Mouse (Mus musculus): Measurements from ENCODE around the gene Mon1b. TPM values are rescaled to one million over a fixed set of nuclear protein-coding genes. Genes with fewer than 3 reads are reported as not detected.

Mon1b gene
- polyA plus RNA-seq, 1 experiment: 12.4 TPM

GRCm38 (mm10) chr8:113642926-113643325 lies 7.5 kb downstream of the Mon1b start, which contains the start of gene Syce1l:
Syce1l (plus strand) TSS chr8:113643213.
- H3K4me1 ChIP-seq (ENCODE audit: control insufficient read depth, insufficient read depth, low read length): no peaks in the 10 kb centered on the region
- H3K4me3 ChIP-seq (replicated peaks; ENCODE audit: insufficient read depth, low read depth, low read length): no peak within 1 kb of the TSS
- H3K27ac ChIP-seq (ENCODE audit: insufficient read depth, low read length): no peak within 1 kb of the TSS
- no peak for TF ChIP-seq CTCF (IDR thresholded peaks at IDR 0.05; ENCODE audit: borderline replicate concordance, insufficient read depth, low read depth, low read length)
- TF ChIP-seq POLR2A (IDR thresholded peaks at IDR 0.05; ENCODE audit: borderline replicate concordance, insufficient read depth, low read length): no peak
- DNase-seq: no peak
- WGBS: 91% methylated on average over 16 of the region's 16 CpGs
- no peaks in the 10 kb centered on the region for H3K27me3 ChIP-seq (ENCODE audit: control insufficient read depth, insufficient read depth, low read length)

GRCm38 (mm10) chr8:113643479-113644210 lies 8.3 kb downstream of the Mon1b start:
- Histone ChIP-seq H3K4me1 (ENCODE audit: control insufficient read depth, insufficient read depth, low read length) (no peaks in the 10 kb centered on the region), H3K4me3 (replicated peaks; ENCODE audit: insufficient read depth, low read depth, low read length) (no peak overlapping the region), H3K27ac (ENCODE audit: insufficient read depth, low read length) (no peak overlapping the region), H3K27me3 (ENCODE audit: control insufficient read depth, insufficient read depth, low read length) (no peaks in the 10 kb centered on the region)
- 85% methylated on average over 8 of the region's 8 CpGs for WGBS
- TF ChIP-seq CTCF (IDR thresholded peaks at IDR 0.05; ENCODE audit: borderline replicate concordance, insufficient read depth, low read depth, low read length) (no peak), POLR2A (IDR thresholded peaks at IDR 0.05; ENCODE audit: borderline replicate concordance, insufficient read depth, low read length) (no peak)
- no peak for DNase-seq

GRCm38 (mm10) chr8:113645220-113645619 lies 9.8 kb downstream of the Mon1b start:
- Histone ChIP-seq H3K4me3 (replicated peaks; ENCODE audit: insufficient read depth, low read depth, low read length) (no peak overlapping the region), H3K27me3 (ENCODE audit: control insufficient read depth, insufficient read depth, low read length) (no peaks in the 10 kb centered on the region), H3K4me1 (ENCODE audit: control insufficient read depth, insufficient read depth, low read length) (no peaks in the 10 kb centered on the region), H3K27ac (ENCODE audit: insufficient read depth, low read length) (no peak overlapping the region)
- WGBS: 65% methylated on average over 5 of the region's 5 CpGs
- TF ChIP-seq CTCF (IDR thresholded peaks at IDR 0.05; ENCODE audit: borderline replicate concordance, insufficient read depth, low read depth, low read length) (no peak), POLR2A (IDR thresholded peaks at IDR 0.05; ENCODE audit: borderline replicate concordance, insufficient read depth, low read length) (no peak)
- no peak for DNase-seq

GRCm38 (mm10) chr8:113652450-113652849 lies 17.1 kb downstream of the Mon1b start:
- no peak overlapping the region for H3K27ac ChIP-seq (ENCODE audit: insufficient read depth, low read length)
- no peaks in the 10 kb centered on the region for H3K27me3 ChIP-seq (ENCODE audit: control insufficient read depth, insufficient read depth, low read length)
- no peaks in the 10 kb centered on the region for H3K4me1 ChIP-seq (ENCODE audit: control insufficient read depth, insufficient read depth, low read length)
- TF ChIP-seq CTCF (IDR thresholded peaks at IDR 0.05; ENCODE audit: borderline replicate concordance, insufficient read depth, low read depth, low read length): no peak
- TF ChIP-seq POLR2A (IDR thresholded peaks at IDR 0.05; ENCODE audit: borderline replicate concordance, insufficient read depth, low read length): no peak
- DNase-seq: no peak
- 85% methylated on average over 12 of the region's 12 CpGs for WGBS
- no peak overlapping the region for H3K4me3 ChIP-seq (replicated peaks; ENCODE audit: insufficient read depth, low read depth, low read length)

- H3K4me3 ChIP-seq (replicated peaks; ENCODE audit: insufficient read depth, low read depth, low read length): no peak overlapping the region
Observed at GRCm38 (mm10) chr8:113653151-113653550, 17.8 kb downstream of the Mon1b start.

GRCm38 (mm10) chr8:113656154-113656553 lies 20.8 kb downstream of the Mon1b start:
- no peaks in the 10 kb centered on the region for H3K27me3 ChIP-seq (ENCODE audit: control insufficient read depth, insufficient read depth, low read length)
- no peak for TF ChIP-seq CTCF (IDR thresholded peaks at IDR 0.05; ENCODE audit: borderline replicate concordance, insufficient read depth, low read depth, low read length)
- TF ChIP-seq POLR2A (IDR thresholded peaks at IDR 0.05; ENCODE audit: borderline replicate concordance, insufficient read depth, low read length): no peak
- no peak overlapping the region for H3K27ac ChIP-seq (ENCODE audit: insufficient read depth, low read length)
- DNase-seq: no peak
- H3K4me1 ChIP-seq (ENCODE audit: control insufficient read depth, insufficient read depth, low read length): no peaks in the 10 kb centered on the region
- H3K4me3 ChIP-seq (replicated peaks; ENCODE audit: insufficient read depth, low read depth, low read length): no peak overlapping the region
- 96% methylated on average over 5 of the region's 5 CpGs for WGBS

More at GRCm38 (mm10) chr8:113653151-113653550, 17.8 kb downstream of the Mon1b start:
- TF ChIP-seq CTCF (IDR thresholded peaks at IDR 0.05; ENCODE audit: borderline replicate concordance, insufficient read depth, low read depth, low read length) (no peak), POLR2A (IDR thresholded peaks at IDR 0.05; ENCODE audit: borderline replicate concordance, insufficient read depth, low read length) (no peak)
- Histone ChIP-seq H3K27ac (ENCODE audit: insufficient read depth, low read length) (no peak overlapping the region), H3K4me1 (ENCODE audit: control insufficient read depth, insufficient read depth, low read length) (no peaks in the 10 kb centered on the region), H3K27me3 (ENCODE audit: control insufficient read depth, insufficient read depth, low read length) (no peaks in the 10 kb centered on the region)
- WGBS: 61% methylated on average over 4 of the region's 4 CpGs
- DNase-seq: no peak

GRCm38 (mm10) chr8:113656681-113657298 lies 21.4 kb downstream of the Mon1b start:
- no peaks in the 10 kb centered on the region for H3K27me3 ChIP-seq (ENCODE audit: control insufficient read depth, insufficient read depth, low read length)
- H3K27ac ChIP-seq (ENCODE audit: insufficient read depth, low read length): no peak overlapping the region
- DNase-seq: no peak
- H3K4me3 ChIP-seq (replicated peaks; ENCODE audit: insufficient read depth, low read depth, low read length): no peak overlapping the region
- TF ChIP-seq POLR2A (IDR thresholded peaks at IDR 0.05; ENCODE audit: borderline replicate concordance, insufficient read depth, low read length): no peak
- TF ChIP-seq CTCF (IDR thresholded peaks at IDR 0.05; ENCODE audit: borderline replicate concordance, insufficient read depth, low read depth, low read length): no peak
- 66% methylated on average over 11 of the region's 11 CpGs for WGBS
- no peaks in the 10 kb centered on the region for H3K4me1 ChIP-seq (ENCODE audit: control insufficient read depth, insufficient read depth, low read length)

- TF ChIP-seq CTCF (IDR thresholded peaks at IDR 0.05; ENCODE audit: borderline replicate concordance, insufficient read depth, low read depth, low read length) (no peak), POLR2A (IDR thresholded peaks at IDR 0.05; ENCODE audit: borderline replicate concordance, insufficient read depth, low read length) (no peak)
- Histone ChIP-seq H3K4me3 (replicated peaks; ENCODE audit: insufficient read depth, low read depth, low read length) (no peak overlapping the region), H3K27me3 (ENCODE audit: control insufficient read depth, insufficient read depth, low read length) (no peaks in the 10 kb centered on the region), H3K27ac (ENCODE audit: insufficient read depth, low read length) (no peak overlapping the region), H3K4me1 (ENCODE audit: control insufficient read depth, insufficient read depth, low read length) (no peaks in the 10 kb centered on the region)
- DNase-seq: no peak
- WGBS: 100% methylated on average over 1 of the region's 1 CpGs
Observed at GRCm38 (mm10) chr8:113660128-113660527, 24.7 kb downstream of the Mon1b start.

Measured in cerebellum, adult 2 months (tissue).